Mouse (Mus musculus): Measurements from ENCODE around the gene Faim2.

GRCm38 (mm10) chr15:99501292-99502260 lies 26.4 kb downstream of the Faim2 start:
- no peak for TF ChIP-seq GATA1 (IDR thresholded peaks at IDR 0.05; ENCODE audit: borderline replicate concordance, low read length)
- no peak for TF ChIP-seq FLI1 (IDR thresholded peaks at IDR 0.05; ENCODE audit: low read length)
